Mouse (Mus musculus) c-Kit-negative CD71-positive TER-119-positive erythroid progenitor cells, embryonic 14.5 days (primary cell): ENCODE measurements around the gene C2cd3.
A peak's percentile ranks its signal among the peaks of the same experiment; 100 is the strongest.

Experiments used
- DNase-seq: peaks from one replicate; pipeline ENCODE4 v3.0.0-alpha.2; 2013; ENCODE audit warnings: low read depth, low spot score

C2cd3 gene

DNA sequence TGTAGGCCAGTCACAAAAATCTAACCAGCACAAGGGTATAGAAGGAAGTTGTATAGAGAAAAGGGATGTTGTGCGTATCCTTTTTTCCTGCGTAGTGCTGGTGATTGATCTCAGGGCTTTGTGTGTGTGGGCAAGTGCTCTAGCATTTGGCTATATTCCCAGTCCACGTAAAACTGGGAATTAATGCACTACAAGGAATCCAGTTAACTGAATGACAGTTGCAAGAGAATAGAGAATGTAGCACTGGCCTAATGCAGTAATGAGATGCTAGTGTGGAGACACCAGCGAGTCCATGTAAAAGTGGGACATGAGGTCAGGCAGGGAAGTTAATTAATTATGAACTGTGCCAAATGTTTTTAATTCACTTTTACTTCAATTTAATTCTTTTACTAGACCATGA, 30.7 kb downstream of the C2cd3 start:
- no peak for DNase-seq

DNA sequence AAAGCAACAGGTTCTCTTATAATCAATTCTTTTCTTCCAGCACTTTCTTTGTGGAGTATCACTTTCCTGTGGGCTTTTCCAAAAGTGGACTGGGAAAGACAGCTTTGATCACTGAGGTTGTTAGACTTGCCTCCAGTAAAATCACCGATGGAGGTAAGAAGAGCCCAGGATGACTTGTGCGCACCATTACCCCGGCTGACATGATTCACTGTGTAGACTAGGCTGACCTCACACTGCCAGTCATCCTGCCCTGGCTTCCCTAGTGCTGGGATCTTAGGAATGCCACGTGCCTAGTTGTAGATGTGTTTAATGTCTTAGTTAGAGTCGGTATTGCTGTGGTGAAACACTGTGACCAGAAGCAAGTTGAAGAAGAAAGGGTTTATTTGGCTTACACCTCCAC, 35.6 kb downstream of the C2cd3 start:
- DNase-seq, result no peak

DNA sequence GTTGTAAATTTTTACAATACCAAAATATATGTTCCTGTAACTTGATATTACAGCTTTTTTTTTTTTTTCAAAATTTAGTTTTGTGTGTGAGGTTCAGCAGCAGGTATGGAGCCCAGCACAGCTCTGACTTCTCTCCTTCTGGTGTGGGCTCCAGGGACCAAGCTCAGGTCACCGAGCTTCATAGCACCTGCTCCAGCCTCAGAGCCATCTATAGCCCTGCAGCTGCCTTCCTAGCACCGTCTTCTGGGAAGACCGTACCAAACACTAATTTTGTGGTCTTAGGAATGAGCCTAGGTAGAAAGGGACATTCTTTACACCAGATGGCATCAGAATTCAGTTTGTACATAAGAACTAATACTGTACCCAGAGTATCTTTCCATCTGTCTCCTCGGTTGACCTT, 36.7 kb downstream of the C2cd3 start:
- no peak for DNase-seq

DNA sequence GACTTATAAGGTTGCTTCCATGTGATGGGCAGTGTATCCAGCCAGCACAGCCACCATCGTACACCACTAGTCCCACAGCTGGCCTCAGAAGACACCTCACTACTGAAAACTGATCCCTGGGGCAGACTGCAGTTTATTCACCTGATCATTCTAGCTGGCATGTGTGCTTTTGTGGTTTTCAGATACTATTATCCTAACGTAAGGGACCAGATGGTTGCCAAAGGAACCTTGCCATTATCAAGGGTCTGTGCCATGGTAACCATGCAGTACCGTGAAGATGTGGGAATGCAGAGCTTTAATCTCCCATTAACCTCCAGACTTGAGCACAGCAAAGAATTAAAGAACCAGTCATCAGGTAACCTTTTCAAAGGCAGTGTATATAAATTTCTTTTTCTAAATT, 53.8 kb downstream of the C2cd3 start:
- DNase-seq, result no peak

DNA sequence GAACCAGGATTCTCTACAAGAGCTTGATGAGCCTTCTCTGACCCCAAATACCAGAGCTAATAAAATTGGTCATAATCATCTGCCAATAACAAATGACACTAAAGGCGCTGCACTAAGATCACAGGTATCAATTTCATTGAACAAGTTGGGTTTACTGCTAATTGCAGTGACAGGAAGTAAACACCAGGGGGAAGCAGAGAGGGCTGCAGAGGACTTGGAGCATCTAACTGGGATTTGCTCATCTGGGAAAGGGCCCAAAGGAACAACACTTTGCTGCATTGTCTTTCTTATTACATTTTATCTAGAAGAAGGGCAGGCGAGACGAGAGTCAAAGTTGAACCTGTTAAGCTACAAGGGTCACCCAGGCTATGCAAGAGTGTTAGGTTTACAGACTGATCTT, 57.1 kb downstream of the C2cd3 start:
- peak; percentile 56 for DNase-seq

DNA sequence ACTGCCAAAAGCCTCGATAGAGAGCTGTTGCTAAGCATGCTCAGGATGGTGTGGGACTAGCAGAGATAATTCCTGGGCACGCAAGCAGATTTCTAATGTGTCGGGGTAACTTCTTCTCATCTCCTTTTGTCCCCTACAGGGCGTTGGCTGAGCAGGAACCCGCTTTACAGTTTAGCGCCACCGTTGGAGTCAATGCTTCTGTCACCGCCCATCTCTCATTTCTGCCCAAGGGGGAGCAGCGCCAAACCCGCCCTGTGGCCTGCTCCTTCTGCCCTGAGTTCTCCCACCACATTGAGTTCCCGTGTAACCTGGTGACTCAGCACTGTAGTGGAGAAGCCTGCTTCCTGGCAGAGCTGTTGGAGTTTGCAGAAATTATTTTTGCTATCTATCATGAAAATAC, 57.9 kb downstream of the C2cd3 start:
- DNase-seq, result no peak

DNA sequence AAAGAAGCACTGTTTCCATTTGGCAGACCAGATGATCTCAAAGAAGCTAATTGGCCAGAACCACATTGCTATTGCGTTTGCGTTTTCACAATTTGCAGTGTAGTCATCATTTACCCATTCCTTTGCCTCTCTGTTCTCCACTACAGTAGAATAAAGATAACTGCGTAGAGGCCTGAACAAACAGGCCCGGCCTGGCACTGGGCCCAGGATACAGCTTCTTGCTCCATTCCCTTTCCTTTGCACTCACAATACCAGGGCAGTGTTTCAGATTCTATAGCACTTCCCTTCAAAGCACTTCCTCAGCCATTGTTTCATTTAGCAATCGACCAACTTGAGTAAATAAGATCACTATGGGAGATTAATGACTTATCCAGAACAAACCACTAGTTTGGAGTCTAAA, 59.1 kb downstream of the C2cd3 start:
- no peak for DNase-seq

DNA sequence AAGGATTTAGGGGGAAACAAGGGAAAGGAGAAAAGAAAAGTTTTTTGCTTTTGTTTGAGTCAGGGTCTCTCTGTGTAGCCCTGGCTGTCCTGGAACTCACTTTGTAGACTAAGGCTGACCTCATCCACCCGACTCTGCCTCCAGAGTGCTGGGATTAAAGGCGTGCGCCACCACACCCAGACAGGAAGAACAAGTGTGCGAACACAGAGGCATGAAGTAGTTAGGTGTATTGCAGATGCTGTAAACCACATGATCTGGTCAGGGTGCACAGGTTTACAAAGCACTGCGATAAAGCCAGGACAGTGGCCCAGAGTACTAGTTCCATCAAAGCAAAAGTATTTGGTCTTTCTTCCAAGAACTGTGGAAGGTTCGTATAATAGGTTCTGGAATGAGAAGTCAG, 61.3 kb downstream of the C2cd3 start:
- DNase-seq, result no peak

DNA sequence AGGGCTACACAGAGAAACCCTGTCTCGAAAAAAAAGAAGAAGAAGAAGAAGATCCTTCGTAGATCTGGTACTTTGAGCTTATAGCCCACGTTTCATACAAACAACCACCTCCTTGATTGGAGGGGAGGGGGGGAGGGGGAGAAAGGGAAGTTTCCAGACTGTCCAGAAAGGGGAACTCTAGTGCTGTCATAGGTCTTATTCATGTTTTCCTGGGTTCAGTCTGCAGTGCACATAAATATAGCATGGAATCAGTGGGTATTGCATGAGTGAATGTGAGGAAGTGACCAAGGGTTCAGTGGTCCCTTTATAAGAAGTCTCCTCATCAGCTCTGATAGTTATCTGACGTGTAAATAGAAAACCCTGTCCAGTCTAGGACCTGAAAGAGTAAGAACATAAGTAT, 71.7 kb downstream of the C2cd3 start:
- no peak for DNase-seq

DNA sequence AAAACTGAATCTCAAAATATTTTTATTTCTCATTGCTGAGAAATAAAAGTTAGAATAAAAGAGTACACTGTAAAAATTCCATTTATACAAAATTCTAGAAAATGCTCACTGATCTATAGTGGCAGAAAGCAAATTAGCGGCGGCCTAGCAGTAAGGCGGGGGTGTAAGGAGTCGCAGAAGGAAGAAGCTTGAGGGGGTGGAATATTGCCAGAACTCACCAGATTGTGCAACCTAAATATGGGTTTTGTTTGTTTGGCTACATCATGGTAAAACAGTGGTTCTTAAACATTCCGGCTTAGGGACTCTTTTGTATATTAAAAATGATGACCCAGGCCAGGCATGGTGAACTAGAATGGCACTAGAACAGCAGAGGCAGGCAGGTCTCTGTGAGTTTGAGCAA, 74.2 kb downstream of the C2cd3 start:
- DNase-seq, result no peak

DNA sequence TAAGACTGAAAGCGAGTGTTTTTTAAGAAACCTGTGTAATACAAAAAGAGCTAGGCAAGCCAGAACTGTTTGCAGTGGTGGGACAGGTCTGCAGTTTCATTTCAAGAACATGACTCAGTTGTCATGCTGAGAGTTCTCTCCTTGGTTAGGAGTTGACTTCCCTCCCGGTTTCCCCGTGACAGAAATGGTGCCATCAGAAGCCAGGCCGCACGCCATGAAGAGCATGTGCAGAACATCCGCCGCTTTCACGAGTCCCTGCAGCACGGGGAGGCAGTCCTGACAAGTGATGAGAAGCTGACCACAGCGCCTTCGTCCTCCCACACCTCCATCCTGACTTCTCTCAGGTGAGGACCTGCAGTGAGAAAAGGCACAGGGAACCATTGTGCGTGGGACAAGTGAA, 76.5 kb downstream of the C2cd3 start:
- DNase-seq, result no peak

DNA sequence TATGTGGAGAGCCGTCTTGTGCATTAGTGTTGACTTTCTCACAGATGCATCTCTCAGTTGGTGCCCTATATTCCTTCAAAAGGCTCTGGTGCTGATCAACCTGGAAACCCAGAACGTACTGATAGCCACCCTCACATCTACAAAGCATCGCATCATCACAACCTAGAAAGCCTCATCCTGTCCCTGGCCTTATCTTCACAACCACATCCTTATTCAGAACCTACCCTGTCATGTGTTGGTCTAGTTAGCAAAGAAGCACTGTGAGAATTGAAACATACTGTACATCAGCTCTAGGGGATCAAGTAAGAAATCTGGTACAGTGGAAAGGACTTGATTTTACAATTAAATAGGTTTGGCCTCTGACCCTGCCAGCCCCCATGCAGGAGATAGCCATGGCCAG, 77.0 kb downstream of the C2cd3 start:
- DNase-seq, result no peak

DNA sequence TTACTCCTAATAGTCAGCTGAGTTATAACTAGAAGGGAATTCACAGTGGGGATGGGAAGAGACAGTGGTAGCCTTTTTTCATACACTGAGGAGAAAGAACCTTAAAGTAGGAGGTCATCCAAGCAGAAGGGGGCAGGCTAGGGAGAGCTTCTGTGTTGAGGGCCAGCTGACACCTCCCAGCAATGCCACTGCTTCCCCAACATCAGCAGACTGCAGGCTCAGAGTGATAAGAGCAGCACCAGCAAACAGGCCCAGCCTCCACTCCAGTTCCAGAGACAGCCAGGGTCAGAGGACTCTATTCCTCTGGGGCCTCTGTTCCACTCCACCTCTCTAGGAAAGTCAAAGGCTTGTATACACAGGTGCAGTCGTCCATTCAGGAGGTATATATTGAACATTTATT, 86.1 kb downstream of the C2cd3 start:
- peak; percentile 66 for DNase-seq

DNA sequence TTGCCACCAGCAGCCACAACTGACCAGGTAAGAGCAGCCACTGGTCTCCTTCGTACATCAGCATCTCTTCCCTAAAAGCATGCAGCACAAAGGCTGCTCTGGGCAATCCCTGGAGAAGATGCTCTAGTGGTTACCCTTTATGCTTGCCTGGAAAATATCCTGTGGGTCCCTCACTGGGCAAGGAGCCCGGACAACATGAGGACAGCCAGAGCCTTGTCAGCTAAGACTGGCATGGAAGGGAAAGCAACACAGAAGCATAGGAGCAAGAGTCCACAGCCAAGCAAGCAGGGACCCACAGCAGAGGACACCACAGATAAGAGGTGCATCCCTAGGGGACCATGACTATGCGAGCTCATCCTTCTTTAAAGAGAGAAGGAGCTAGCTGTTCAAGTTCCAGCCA, 87.8 kb downstream of the C2cd3 start:
- DNase-seq, result no peak

DNA sequence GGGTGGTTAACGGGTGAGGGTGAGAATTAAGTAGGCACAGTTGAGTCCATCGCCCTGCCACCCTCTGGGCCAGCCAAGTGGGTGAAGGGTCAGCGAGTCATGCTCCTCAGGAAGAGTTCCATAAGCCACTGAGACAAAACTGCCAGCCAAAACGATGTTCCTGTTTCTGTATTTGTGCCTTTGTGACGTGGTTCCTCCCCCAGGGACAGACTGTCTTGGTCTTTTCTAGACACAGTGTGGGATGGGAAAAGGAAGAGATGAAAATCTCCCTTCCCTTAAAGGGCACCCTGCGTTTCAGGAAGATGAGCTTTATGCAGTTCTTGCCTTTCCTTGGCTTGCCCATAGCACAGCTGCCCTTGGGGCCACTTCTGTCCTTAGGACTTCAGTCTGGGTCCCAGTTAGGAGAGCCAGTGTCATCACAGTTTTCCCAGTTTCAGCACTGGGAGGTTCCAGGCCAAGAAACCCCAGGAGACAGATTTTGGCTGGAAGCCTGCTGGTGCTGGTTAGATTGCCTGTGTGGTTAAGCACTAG, 89.7 kb downstream of the C2cd3 start:
- DNase-seq, result no peak

DNA sequence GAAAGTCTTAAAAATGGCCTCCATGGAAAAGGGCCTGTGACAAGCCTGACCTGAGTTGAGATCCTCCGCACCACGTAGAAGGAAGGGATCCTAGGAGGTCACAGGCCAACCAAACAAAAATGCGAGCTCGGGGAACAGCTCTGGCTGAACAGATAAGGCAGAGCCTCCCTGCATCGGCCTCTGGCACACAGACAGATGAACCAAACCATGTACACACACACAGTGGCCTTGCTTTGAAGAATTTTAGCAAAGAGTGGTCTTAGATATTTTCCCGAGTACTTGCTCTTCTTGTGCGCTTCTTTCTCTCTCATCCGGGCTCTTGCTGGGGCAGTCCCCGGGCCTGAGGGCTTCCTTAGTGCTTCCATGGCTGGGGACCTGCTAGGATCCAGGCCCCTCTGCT, 91.2 kb downstream of the C2cd3 start:
- peak; percentile 78 for DNase-seq

DNA sequence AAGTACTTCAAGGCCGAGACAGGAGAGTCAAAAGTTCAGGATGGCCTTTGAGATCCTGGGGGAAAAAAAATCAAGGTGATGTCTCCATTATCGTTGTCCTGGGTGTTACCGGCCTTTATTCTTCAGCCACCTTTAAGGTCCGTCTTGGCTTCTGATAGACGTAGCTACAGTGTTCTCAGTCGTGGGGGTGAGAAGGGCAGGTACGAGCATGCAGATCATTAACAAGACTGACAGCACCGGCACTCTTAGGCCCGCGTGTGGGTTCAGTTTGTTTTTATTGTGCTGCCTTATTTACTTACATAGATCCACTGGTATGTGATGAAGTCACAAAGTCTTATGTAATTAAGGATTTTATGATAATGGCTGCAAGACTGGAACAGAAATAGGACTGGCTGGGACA, 91.7 kb downstream of the C2cd3 start:
- DNase-seq, result no peak

DNA sequence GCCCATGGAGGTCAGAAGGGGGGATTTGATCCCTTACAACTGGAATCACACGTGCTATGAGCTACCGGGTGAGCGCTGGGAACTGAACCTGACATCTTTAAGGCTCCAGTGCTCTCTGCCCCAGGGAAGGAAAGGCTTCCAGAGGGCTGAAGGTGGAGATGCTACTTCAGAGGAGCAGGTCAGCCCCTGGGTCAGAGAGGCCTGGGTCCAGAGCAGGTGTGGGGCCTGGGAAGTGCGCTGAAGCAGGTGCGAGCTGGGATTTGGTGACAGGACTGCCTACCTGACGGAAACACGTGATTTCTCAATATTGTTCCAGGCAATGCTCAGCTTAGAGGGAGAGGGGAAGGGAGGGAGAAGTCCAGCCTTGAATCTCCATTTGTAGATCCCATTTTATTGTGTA, 92.2 kb downstream of the C2cd3 start:
- DNase-seq, result no peak

DNA sequence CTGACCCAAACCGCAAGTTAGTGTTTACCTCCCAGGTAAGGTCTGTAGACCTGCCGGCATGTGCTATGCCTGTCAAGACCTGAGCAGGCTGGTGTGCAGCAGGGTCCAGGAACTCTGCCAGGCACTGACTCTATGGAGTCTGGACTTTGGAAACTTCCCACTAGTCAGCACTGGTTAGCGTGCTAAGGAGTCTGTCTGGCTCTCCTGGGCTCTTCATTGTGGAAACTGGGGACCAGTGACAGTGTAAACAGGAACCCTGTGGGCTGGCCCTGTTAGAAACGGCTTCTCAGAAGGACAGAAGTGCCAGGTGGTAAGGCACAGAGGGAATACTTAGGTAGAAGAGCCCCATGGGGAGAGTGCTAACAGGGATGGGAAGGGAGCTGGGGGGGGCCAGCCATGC, 93.2 kb downstream of the C2cd3 start:
- no peak for DNase-seq

DNA sequence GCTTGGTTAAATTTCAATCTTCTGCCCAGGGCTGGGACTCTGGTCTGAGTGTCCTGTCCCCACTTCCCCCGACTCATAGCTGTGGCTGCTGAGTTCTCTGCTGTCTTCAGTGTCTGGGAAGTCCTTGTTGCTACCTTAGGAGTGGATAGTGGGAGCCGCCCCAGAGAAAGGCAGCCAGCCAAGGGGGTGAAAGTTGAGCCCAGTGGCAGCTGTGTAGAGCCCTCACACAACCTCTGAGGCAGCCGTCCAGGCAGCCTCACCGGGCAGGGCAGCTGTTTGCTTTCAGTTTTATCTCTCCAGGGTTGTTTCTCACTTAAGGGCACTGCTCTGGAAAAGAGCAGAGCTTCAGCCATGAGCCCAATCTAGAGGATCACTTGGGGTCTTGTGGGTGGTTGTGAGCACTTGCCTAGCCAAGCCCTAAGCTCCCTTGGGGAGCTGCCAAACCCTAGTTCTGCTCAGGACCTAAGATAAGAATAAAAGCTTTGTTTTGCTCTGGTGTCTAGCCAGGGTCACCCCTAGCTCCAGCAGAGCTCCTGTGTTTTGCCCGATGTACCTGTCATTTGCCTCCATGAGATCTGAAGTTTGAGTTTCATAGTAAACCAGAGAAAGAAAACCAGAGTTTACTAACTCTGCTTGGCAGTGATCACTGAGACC, 93.8 kb downstream of the C2cd3 start:
- peak; percentile 50 for DNase-seq

DNA sequence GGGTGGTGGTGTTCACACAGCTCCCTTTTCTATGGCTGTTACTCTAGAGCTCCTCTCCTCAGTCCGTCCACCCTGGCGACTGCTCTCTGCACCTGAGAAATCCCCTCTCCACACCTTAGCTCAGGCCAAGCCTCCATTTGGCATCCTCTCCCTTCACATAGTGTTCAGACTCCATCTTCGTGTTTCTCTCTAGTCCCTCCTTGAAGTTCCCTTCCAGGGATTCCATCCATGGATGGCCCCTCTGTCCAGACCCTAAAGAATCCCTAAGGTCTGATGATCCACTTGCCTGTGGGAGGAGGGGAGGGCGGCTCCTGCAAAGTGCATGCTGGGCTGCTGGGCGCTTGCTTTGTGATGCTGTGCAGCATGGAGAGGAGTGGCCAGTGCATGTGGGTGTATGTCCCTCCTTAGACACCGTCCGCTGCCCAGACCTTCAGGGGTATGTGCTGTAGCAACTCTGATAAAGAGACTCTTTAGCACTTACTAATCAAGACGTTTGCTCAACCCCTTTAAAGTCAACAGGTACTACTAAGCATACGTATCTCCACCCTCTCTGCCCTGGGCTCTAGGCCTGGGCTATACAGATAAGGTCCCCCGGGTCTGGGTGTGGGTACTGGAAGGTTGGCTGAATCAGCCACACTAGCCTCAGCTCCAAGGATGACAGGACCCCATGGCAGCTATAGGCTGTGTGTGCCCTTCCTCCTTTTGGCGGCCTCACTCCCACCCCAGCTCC, 94.9 kb downstream of the C2cd3 start:
- peak; percentile 91 for DNase-seq

DNA sequence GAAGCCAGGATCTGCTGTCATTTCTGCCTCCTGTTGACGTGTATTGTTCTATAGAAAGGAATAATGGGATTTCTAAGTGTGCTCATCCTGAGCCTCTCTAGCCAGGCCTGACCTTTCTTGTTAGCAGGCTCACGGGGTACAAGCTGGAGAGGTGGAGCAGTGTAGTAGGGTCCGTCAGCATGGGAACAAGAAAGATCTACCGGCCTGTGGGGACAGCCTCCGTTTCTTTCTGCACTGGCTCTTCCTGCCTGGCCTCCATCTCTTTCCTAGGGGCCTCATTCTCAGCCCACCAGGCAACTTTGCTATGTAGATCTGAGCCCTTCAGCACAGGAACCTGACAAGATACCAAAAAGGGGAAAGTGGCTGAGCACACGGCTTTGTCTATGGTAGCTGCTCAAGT, 96.7 kb downstream of the C2cd3 start:
- DNase-seq, result no peak

DNA sequence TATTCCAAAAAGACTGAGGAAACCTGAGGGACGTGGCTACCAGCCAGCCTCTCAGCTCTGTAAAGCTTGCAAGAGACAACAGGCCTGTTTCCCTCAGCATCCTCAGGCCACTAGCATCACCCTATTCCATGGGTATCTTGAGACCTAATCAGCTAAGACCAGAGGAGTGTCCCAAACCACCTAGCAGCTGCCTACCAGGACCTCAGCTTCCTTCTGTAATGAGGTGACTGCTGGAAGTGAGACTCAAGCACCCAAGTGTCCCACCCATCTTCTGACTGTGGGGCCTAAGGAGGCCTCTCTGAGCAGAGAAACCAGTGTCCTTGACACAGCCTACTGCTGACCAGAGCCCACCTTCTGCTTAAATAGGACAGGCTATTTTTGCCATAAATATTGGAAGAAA, 97.5 kb downstream of the C2cd3 start:
- no peak for DNase-seq
